Mouse (Mus musculus): ENCODE measurements around the gene Cog5. TPM values are rescaled to one million over a fixed set of nuclear protein-coding genes. Genes with fewer than 3 reads are reported as not detected.

Cog5 gene
- polyA plus RNA-seq, 1 experiment from 2014 or later: 7.6 TPM

GRCm38 (mm10) chr12:31950659-31951031 is 296.0 kb downstream of the Cog5 start:
- whole genome bisulfite sequencing (ENCODE audit: insufficient replicate concordance): 10% methylated on average over 9 of the region's 9 CpGs
- no peak for ATAC-seq (ENCODE audit: low read depth)
- H3K9ac ChIP-seq (ENCODE audit: low read depth, low read length): peak overlapping the region; percentile 59

GRCm38 (mm10) chr12:31955843-31956242 is 301.2 kb downstream of the Cog5 start:
- no peaks in the 10 kb centered on the region for H3K27me3 ChIP-seq (ENCODE audit: control insufficient read depth, insufficient read depth, low read depth, low read length)
- no peak overlapping the region for H3K4me2 ChIP-seq (ENCODE audit: low read depth, low read length)
- 58% methylated on average over 4 of the region's 4 CpGs for WGBS (ENCODE audit: insufficient replicate concordance)
- no peak for ATAC-seq (ENCODE audit: low read depth)
- no peak overlapping the region for H3K9ac ChIP-seq (ENCODE audit: low read depth, low read length)
- peaks cover 11% of the 10 kb centered on the region for H3K36me3 ChIP-seq (ENCODE audit: control insufficient read depth, insufficient read depth)
- peaks cover 2% of the 10 kb centered on the region for H3K4me1 ChIP-seq (ENCODE audit: control insufficient read depth, low read depth, low read length)
- H3K9me3 ChIP-seq (replicated peaks; ENCODE audit: control insufficient read depth, low read length): no peaks in the 10 kb centered on the region
- H3K27ac ChIP-seq (ENCODE audit: low read length): no peak overlapping the region
- H3K4me3 ChIP-seq (ENCODE audit: low read depth, low read length): no peak overlapping the region

More at GRCm38 (mm10) chr12:31950659-31951031, 296.0 kb downstream of the Cog5 start:
- H3K27ac ChIP-seq (ENCODE audit: low read length): peak overlapping the region; percentile 82
- H3K27me3 ChIP-seq (ENCODE audit: control insufficient read depth, insufficient read depth, low read depth, low read length): no peaks in the 10 kb centered on the region
- H3K4me1 ChIP-seq (ENCODE audit: control insufficient read depth, low read depth, low read length): peaks cover 17% of the 10 kb centered on the region
- H3K4me2 ChIP-seq (ENCODE audit: low read depth, low read length): peak overlapping the region; percentile 95
- H3K36me3 ChIP-seq (ENCODE audit: control insufficient read depth, insufficient read depth): no peaks in the 10 kb centered on the region
- H3K9me3 ChIP-seq (replicated peaks; ENCODE audit: control insufficient read depth, low read length): no peaks in the 10 kb centered on the region
- peak overlapping the region; percentile 66 for H3K4me3 ChIP-seq (ENCODE audit: low read depth, low read length)

- peaks cover 41% of the 10 kb centered on the region for H3K36me3 ChIP-seq (ENCODE audit: control insufficient read depth, insufficient read depth)
- H3K9me3 ChIP-seq (replicated peaks; ENCODE audit: control insufficient read depth, low read length): no peaks in the 10 kb centered on the region
- H3K27me3 ChIP-seq (ENCODE audit: control insufficient read depth, insufficient read depth, low read depth, low read length): no peaks in the 10 kb centered on the region
- H3K4me3 ChIP-seq (ENCODE audit: low read depth, low read length): no peak overlapping the region
- no peak overlapping the region for H3K4me2 ChIP-seq (ENCODE audit: low read depth, low read length)
- WGBS (ENCODE audit: insufficient replicate concordance): 84% methylated on average over 6 of the region's 6 CpGs
- ATAC-seq (ENCODE audit: low read depth): no peak
- peaks cover 25% of the 10 kb centered on the region for H3K4me1 ChIP-seq (ENCODE audit: control insufficient read depth, low read depth, low read length)
- H3K27ac ChIP-seq (ENCODE audit: low read length): peak overlapping the region; percentile 20; the same call in 1 of the 2 replicates
- H3K9ac ChIP-seq (ENCODE audit: low read depth, low read length): no peak overlapping the region
These were observed 309.4 kb downstream of the Cog5 start for GRCm38 (mm10) chr12:31964074-31964473.

- peak overlapping the region; percentile 26 for H3K4me2 ChIP-seq (ENCODE audit: low read depth, low read length)
- no peak overlapping the region for H3K4me3 ChIP-seq (ENCODE audit: low read depth, low read length)
- peaks cover 32% of the 10 kb centered on the region for H3K36me3 ChIP-seq (ENCODE audit: control insufficient read depth, insufficient read depth)
- ATAC-seq (ENCODE audit: low read depth): peak; percentile 85
- peaks cover 25% of the 10 kb centered on the region for H3K4me1 ChIP-seq (ENCODE audit: control insufficient read depth, low read depth, low read length)
- H3K9me3 ChIP-seq (replicated peaks; ENCODE audit: control insufficient read depth, low read length): no peaks in the 10 kb centered on the region
- peak overlapping the region; percentile 94 for H3K27ac ChIP-seq (ENCODE audit: low read length)
- WGBS (ENCODE audit: insufficient replicate concordance): 64% methylated on average over 12 of the region's 12 CpGs
- H3K9ac ChIP-seq (ENCODE audit: low read depth, low read length): no peak overlapping the region; the same call in 1 of the 2 replicates
- no peaks in the 10 kb centered on the region for H3K27me3 ChIP-seq (ENCODE audit: control insufficient read depth, insufficient read depth, low read depth, low read length)
These were observed 311.0 kb downstream of the Cog5 start for GRCm38 (mm10) chr12:31965517-31966212.

GRCm38 (mm10) chr12:31966405-31966804 is 311.7 kb downstream of the Cog5 start:
- Histone ChIP-seq H3K9me3 (replicated peaks; ENCODE audit: control insufficient read depth, low read length) (no peaks in the 10 kb centered on the region), H3K27ac (ENCODE audit: low read length) (peak overlapping the region; percentile 94), H3K4me3 (ENCODE audit: low read depth, low read length) (no peak overlapping the region), H3K9ac (ENCODE audit: low read depth, low read length) (peak overlapping the region; percentile 49), H3K4me2 (ENCODE audit: low read depth, low read length) (peak overlapping the region; percentile 26), H3K36me3 (ENCODE audit: control insufficient read depth, insufficient read depth) (peaks cover 29% of the 10 kb centered on the region), H3K4me1 (ENCODE audit: control insufficient read depth, low read depth, low read length) (peaks cover 25% of the 10 kb centered on the region), H3K27me3 (ENCODE audit: control insufficient read depth, insufficient read depth, low read depth, low read length) (no peaks in the 10 kb centered on the region)
- ATAC-seq (ENCODE audit: low read depth): peak; percentile 86
- 25% methylated on average over 4 of the region's 4 CpGs for WGBS (ENCODE audit: insufficient replicate concordance)

GRCm38 (mm10) chr12:31967536-31967935 is 312.9 kb downstream of the Cog5 start:
- Histone ChIP-seq H3K36me3 (ENCODE audit: control insufficient read depth, insufficient read depth) (peaks cover 32% of the 10 kb centered on the region), H3K9me3 (replicated peaks; ENCODE audit: control insufficient read depth, low read length) (no peaks in the 10 kb centered on the region), H3K4me3 (ENCODE audit: low read depth, low read length) (no peak overlapping the region), H3K27me3 (ENCODE audit: control insufficient read depth, insufficient read depth, low read depth, low read length) (no peaks in the 10 kb centered on the region), H3K4me1 (ENCODE audit: control insufficient read depth, low read depth, low read length) (peaks cover 25% of the 10 kb centered on the region), H3K4me2 (ENCODE audit: low read depth, low read length) (no peak overlapping the region), H3K27ac (ENCODE audit: low read length) (peak overlapping the region; percentile 94), H3K9ac (ENCODE audit: low read depth, low read length) (no peak overlapping the region)
- 3% methylated on average over 2 of the region's 2 CpGs for whole genome bisulfite sequencing (ENCODE audit: insufficient replicate concordance)
- ATAC-seq (ENCODE audit: low read depth): no peak

- Histone ChIP-seq H3K4me3 (ENCODE audit: low read depth, low read length) (no peak overlapping the region), H3K9me3 (replicated peaks; ENCODE audit: control insufficient read depth, low read length) (no peaks in the 10 kb centered on the region), H3K4me2 (ENCODE audit: low read depth, low read length) (no peak overlapping the region), H3K36me3 (ENCODE audit: control insufficient read depth, insufficient read depth) (peaks cover 27% of the 10 kb centered on the region), H3K27me3 (ENCODE audit: control insufficient read depth, insufficient read depth, low read depth, low read length) (no peaks in the 10 kb centered on the region), H3K27ac (ENCODE audit: low read length) (peak overlapping the region; percentile 54), H3K9ac (ENCODE audit: low read depth, low read length) (no peak overlapping the region), H3K4me1 (ENCODE audit: control insufficient read depth, low read depth, low read length) (peaks cover 36% of the 10 kb centered on the region)
- 41% methylated on average over 1 of the region's 1 CpGs for WGBS (ENCODE audit: insufficient replicate concordance)
- ATAC-seq (ENCODE audit: low read depth): no peak
These were observed 314.4 kb downstream of the Cog5 start for GRCm38 (mm10) chr12:31969111-31969510.

GRCm38 (mm10) chr12:31971547-31971946 is 316.9 kb downstream of the Cog5 start:
- H3K4me1 ChIP-seq (ENCODE audit: control insufficient read depth, low read depth, low read length): peaks cover 19% of the 10 kb centered on the region
- H3K9me3 ChIP-seq (replicated peaks; ENCODE audit: control insufficient read depth, low read length): no peaks in the 10 kb centered on the region
- no peak overlapping the region for H3K4me3 ChIP-seq (ENCODE audit: low read depth, low read length)
- no peak for ATAC-seq (ENCODE audit: low read depth)
- WGBS (ENCODE audit: insufficient replicate concordance): 85% methylated on average over 8 of the region's 8 CpGs
- no peaks in the 10 kb centered on the region for H3K27me3 ChIP-seq (ENCODE audit: control insufficient read depth, insufficient read depth, low read depth, low read length)
- H3K4me2 ChIP-seq (ENCODE audit: low read depth, low read length): no peak overlapping the region
- peaks cover 25% of the 10 kb centered on the region for H3K36me3 ChIP-seq (ENCODE audit: control insufficient read depth, insufficient read depth)
- no peak overlapping the region for H3K9ac ChIP-seq (ENCODE audit: low read depth, low read length)
- H3K27ac ChIP-seq (ENCODE audit: low read length): no peak overlapping the region

- H3K4me3 ChIP-seq (ENCODE audit: low read depth, low read length): no peak overlapping the region
- H3K27ac ChIP-seq (ENCODE audit: low read length): peak overlapping the region; percentile 84
- H3K27me3 ChIP-seq (ENCODE audit: control insufficient read depth, insufficient read depth, low read depth, low read length): no peaks in the 10 kb centered on the region
- peaks cover 28% of the 10 kb centered on the region for H3K36me3 ChIP-seq (ENCODE audit: control insufficient read depth, insufficient read depth)
- peak overlapping the region; percentile 33; the same call in 1 of the 2 replicates for H3K9ac ChIP-seq (ENCODE audit: low read depth, low read length)
- H3K4me1 ChIP-seq (ENCODE audit: control insufficient read depth, low read depth, low read length): peaks cover 11% of the 10 kb centered on the region
- H3K4me2 ChIP-seq (ENCODE audit: low read depth, low read length): no peak overlapping the region
- peak; percentile 97 for ATAC-seq (ENCODE audit: low read depth)
- WGBS (ENCODE audit: insufficient replicate concordance): 54% methylated on average over 13 of the region's 13 CpGs
- no peaks in the 10 kb centered on the region for H3K9me3 ChIP-seq (replicated peaks; ENCODE audit: control insufficient read depth, low read length)
These were observed 319.0 kb downstream of the Cog5 start for GRCm38 (mm10) chr12:31973473-31974172.
